In genomic region chr6:92446662-92447061, GRCm38 (mm10) we compare ENCODE assay signal across 10 mouse cellular contexts.
DNase-seq lines count a peak whose midpoint lies in the region; ATAC-seq and TF ChIP-seq lines count a peak whose summit lies in the region.
"Had no signal": no experiment of that assay in that cellular context is flagged by ENCODE, and none has a peak within 500 bp of the region (broad histone marks: within the 10 kb centered on the region; RNA-seq: fewer than 3 reads in every experiment).

No protein-coding gene starts in this region.

- H3K4me2 ChIP-seq in stomach, postnatal 0 days (replicated peaks; ENCODE audit: low read depth), result no peak overlapping the region
- H3K4me2 ChIP-seq in hindbrain, embryonic 13.5 days, result no peak overlapping the region
- H3K4me2 ChIP-seq: liver, embryonic 11.5 days had no signal

- peak; percentile 38; the same call in 1 of the 2 replicates for ATAC-seq in stomach, postnatal 0 days (ENCODE audit: low FRiP score, low TSS enrichment)
- no peak for ATAC-seq in hindbrain, embryonic 13.5 days (ENCODE audit: low FRiP score)
- ATAC-seq: forebrain, embryonic 14.5 days had no signal

- H3K27me3 ChIP-seq in stomach, postnatal 0 days (ENCODE audit: control insufficient read depth, insufficient read depth, low read length), result no peaks in the 10 kb centered on the region
- H3K27me3 ChIP-seq in hindbrain, embryonic 13.5 days, result no peaks in the 10 kb centered on the region

- H3K27ac ChIP-seq in stomach, postnatal 0 days (replicated peaks), result peak overlapping the region; percentile 53; the same call in 1 of the 2 replicates
- H3K27ac ChIP-seq in hindbrain, embryonic 13.5 days, result no peak overlapping the region

- no peaks in the 10 kb centered on the region for H3K9me3 ChIP-seq in stomach, postnatal 0 days (ENCODE audit: control insufficient read depth, low read length)
- H3K9me3 ChIP-seq in hindbrain, embryonic 13.5 days, result no peaks in the 10 kb centered on the region

- H3K4me3 ChIP-seq in stomach, postnatal 0 days (ENCODE audit: low read depth, low read length), result no peak overlapping the region
- no peak overlapping the region for H3K4me3 ChIP-seq in hindbrain, embryonic 13.5 days

- H3K4me1 ChIP-seq in stomach, postnatal 0 days (replicated peaks; ENCODE audit: control insufficient read depth, insufficient read depth), result no peaks in the 10 kb centered on the region
- H3K4me1 ChIP-seq in hindbrain, embryonic 13.5 days (replicated peaks), result peaks cover 6% of the 10 kb centered on the region

- DNase-seq in urinary bladder, postnatal 36 days (ENCODE audit: low spot score in 2 of 2), result peak; percentile 17 to 21
- DNase-seq in urinary bladder, postnatal 25 days (ENCODE audit: low spot score), result no peak
- DNase-seq in heart, postnatal 10 days, result peak; percentile 77 to 82
- DNase-seq in kidney, postnatal 36 days, result peak; percentile 36 to 48
- DNase-seq in stomach, postnatal 0 days (ENCODE audit: low spot score), result peak; percentile 25
- no peak for DNase-seq in ovary, adult 18-20 months (ENCODE audit: low spot score)
- no peak for DNase-seq in cerebellum, adult 18-20 months

- WGBS in stomach, postnatal 0 days, result 17% methylated on average over 3 of the region's 3 CpGs
- WGBS in hindbrain, embryonic 13.5 days, result 67% methylated on average over 3 of the region's 3 CpGs

- H3K9ac ChIP-seq in stomach, postnatal 0 days (ENCODE audit: low read length), result no peak overlapping the region
- no peak overlapping the region for H3K9ac ChIP-seq in hindbrain, embryonic 13.5 days

- H3K36me3 ChIP-seq in stomach, postnatal 0 days (ENCODE audit: control insufficient read depth, insufficient read depth, low read length), result no peaks in the 10 kb centered on the region
- H3K36me3 ChIP-seq in hindbrain, embryonic 13.5 days, result no peaks in the 10 kb centered on the region

- TF ChIP-seq EP300 in stomach, postnatal 0 days (optimal IDR thresholded peaks at IDR 0.05), result no peak

- intact Hi-C loops in heart, postnatal 10 days (cut with DNase I), result no loop called here

- TF ChIP-seq CTCF in stomach, postnatal 0 days (IDR thresholded peaks at IDR 0.05; ENCODE audit: low read depth), result no peak

Comparison
In these comparisons a context has a peak if more than half of its experiments do, and no peak if none do; other contexts are left out.
1. DNase-seq: peak in urinary bladder, postnatal 36 days (2 of 2), heart, postnatal 10 days (2 of 2), kidney, postnatal 36 days (2 of 2) and stomach, postnatal 0 days (single experiment); none in urinary bladder, postnatal 25 days (single experiment), ovary, adult 18-20 months (single experiment) and cerebellum, adult 18-20 months (0 of 2).